Mouse (Mus musculus) spleen, adult 18-20 months (tissue): ENCODE results near the gene Egf.
"Not testable (repeated sequence)": the region's sequence is repeated elsewhere in the genome, so short reads cannot be mapped to it uniquely, and the experiment has no call there.

Experiments
- DNase-seq, 2 experiments: peaks; one replicate each; pipeline ENCODE4 v3.0.0; 2022; ENCODE audit warnings: mixed read lengths in 2 of 2

Gene Egf

GRCm38 (mm10) chr3:129754650-129755604 is at the start of gene Egf:
Gene Egf, minus strand, starts transcription at chr3:129755316.
- DNase-seq = no peak

GRCm38 (mm10) chr3:129803765-129804164 is 48.6 kb upstream of the Egf start, which contains the start of gene Lrit3:
Gene Lrit3, minus strand, starts transcription at chr3:129804030.
- DNase-seq = no peak

GRCm38 (mm10) chr3:129799011-129799410 is 43.9 kb upstream of the Egf start:
- no peak for DNase-seq

- no peak for DNase-seq
Observed at GRCm38 (mm10) chr3:129798551-129798950, 43.4 kb upstream of the Egf start.

- no peak for DNase-seq
Observed at GRCm38 (mm10) chr3:129797341-129797740, 42.2 kb upstream of the Egf start.

GRCm38 (mm10) chr3:129793801-129794200 is 38.7 kb upstream of the Egf start:
- DNase-seq = no peak

GRCm38 (mm10) chr3:129782746-129783145 is 27.6 kb upstream of the Egf start:
- no peak for DNase-seq

- DNase-seq = no peak
Observed at GRCm38 (mm10) chr3:129781435-129781834, 26.3 kb upstream of the Egf start.

GRCm38 (mm10) chr3:129771210-129771609 is 16.1 kb upstream of the Egf start:
- no peak for DNase-seq

- DNase-seq = no peak
Observed at GRCm38 (mm10) chr3:129766971-129767794, 12.1 kb upstream of the Egf start.

GRCm38 (mm10) chr3:129766106-129766505 is 11.0 kb upstream of the Egf start:
- no peak for DNase-seq

GRCm38 (mm10) chr3:129757599-129757998 is 2.5 kb upstream of the Egf start:
- not testable (repeated sequence) for DNase-seq

- peak; percentile 16 to 46 for DNase-seq
Observed at GRCm38 (mm10) chr3:129744803-129745202, 10.3 kb downstream of the Egf start.

- no peak for DNase-seq
Observed at GRCm38 (mm10) chr3:129742781-129743180, 12.3 kb downstream of the Egf start.

GRCm38 (mm10) chr3:129738291-129739183 is 16.6 kb downstream of the Egf start:
- DNase-seq = no peak

- no peak for DNase-seq
Observed at GRCm38 (mm10) chr3:129731636-129732035, 23.5 kb downstream of the Egf start.

- DNase-seq = peak in 1 of 2 experiments; percentile 14
Observed at GRCm38 (mm10) chr3:129730426-129730825, 24.7 kb downstream of the Egf start.

GRCm38 (mm10) chr3:129729916-129730315 is 25.2 kb downstream of the Egf start:
- DNase-seq = no peak

- DNase-seq = no peak
Observed at GRCm38 (mm10) chr3:129725592-129725991, 29.5 kb downstream of the Egf start.

GRCm38 (mm10) chr3:129724961-129725501 is 30.1 kb downstream of the Egf start:
- peak; percentile 87 to 89 for DNase-seq

- DNase-seq = peak in 1 of 2 experiments; percentile 3
Observed at GRCm38 (mm10) chr3:129724505-129724904, 30.6 kb downstream of the Egf start.

- DNase-seq = no peak
Observed at GRCm38 (mm10) chr3:129723311-129723710, 31.8 kb downstream of the Egf start.
